Mouse (Mus musculus) C2C12 (cell line): ENCODE data around the gene Cgnl1. TPM values are rescaled to one million over a fixed set of nuclear protein-coding genes. Genes with fewer than 3 reads are reported as not detected.

Experiments
- H3K27me3 ChIP-seq: one replicate; pipeline ENCODE4 v1.6.1; 2011; ENCODE audit not compliant: control insufficient read depth, insufficient read depth, insufficient read length
- H3K36me3 ChIP-seq: one replicate; pipeline ENCODE4 v1.6.1; 2011; ENCODE audit not compliant: control insufficient read depth, insufficient read depth
- H3K4me3 ChIP-seq: one replicate; pipeline ENCODE4 v1.5.1; 2011; ENCODE audit warnings: mild to moderate bottlenecking, control low read depth; ENCODE audit not compliant: poor library complexity, insufficient read depth, severe bottlenecking
- H3K79me2 ChIP-seq: one replicate; pipeline ENCODE4 v1.6.1; 2011; ENCODE audit not compliant: control insufficient read depth, insufficient read depth
- H3K79me3 ChIP-seq: one replicate; pipeline ENCODE4 v1.6.1; 2011; ENCODE audit warnings: low read depth, control low read depth
- H3ac ChIP-seq: one replicate; pipeline ENCODE3; 2011; ENCODE audit warnings: low read depth; ENCODE audit not compliant: control insufficient read depth, insufficient read length
- CEBPB ChIP-seq: IDR thresholded peaks from one replicate; pipeline ENCODE4 v1.6.1; 2011; ENCODE audit warnings: low read depth, mild to moderate bottlenecking, control low read depth, moderate library complexity
- CTCF ChIP-seq: IDR thresholded peaks from one replicate; pipeline ENCODE4 v1.5.1; 2011; ENCODE audit not compliant: control insufficient read depth, insufficient read depth, insufficient read length
- FOSL1 ChIP-seq: IDR thresholded peaks from one replicate; pipeline ENCODE4 v1.8.0; 2011; ENCODE audit warnings: mild to moderate bottlenecking, low read length; ENCODE audit not compliant: poor library complexity, insufficient read depth, severe bottlenecking
- MAX ChIP-seq: IDR thresholded peaks from one replicate; pipeline ENCODE4 v1.6.1; 2011; ENCODE audit warnings: mild to moderate bottlenecking, control low read depth
- MYOD1 ChIP-seq: IDR thresholded peaks from one replicate; pipeline ENCODE4 v1.6.1; 2011; ENCODE audit warnings: low read depth; ENCODE audit not compliant: control insufficient read depth, insufficient read length
- MYOG ChIP-seq: IDR thresholded peaks from one replicate; pipeline ENCODE4 v1.6.1; 2011; ENCODE audit not compliant: control insufficient read depth, insufficient read length; ENCODE audit errors: extremely low read depth
- USF1 ChIP-seq: IDR thresholded peaks from one replicate; pipeline ENCODE4 v1.6.1; 2011; ENCODE audit warnings: low read depth, mild to moderate bottlenecking, control low read depth, moderate library complexity
- polyA plus RNA-seq: library from polyadenylated mRNA; unstranded; fragments of >200 nt; fragmentation: generic; extraction: Trizol; gene quantifications from one replicate; pipeline ENCODE4 v1.2.1, GENCODE M21; 2012; ENCODE audit warnings: missing spikeins

Gene Cgnl1
- polyA plus RNA-seq, 1 experiment, result 1.9 TPM

- Histone ChIP-seq H3K36me3 (no peaks in the 10 kb centered on the region), H3ac (no peak overlapping the region), H3K79me3 (no peaks in the 10 kb centered on the region), H3K27me3 (no peaks in the 10 kb centered on the region), H3K79me2 (no peaks in the 10 kb centered on the region), H3K4me3 (no peak overlapping the region)
- TF ChIP-seq CEBPB (no peak), MAX (no peak)
Observed at GRCm38 (mm10) chr9:71589771-71590170, 181.6 kb downstream of the Cgnl1 start.

- H3K4me3 ChIP-seq, result no peak overlapping the region
- no peak for TF ChIP-seq MYOG
- no peak overlapping the region for H3ac ChIP-seq
- H3K27me3 ChIP-seq, result no peaks in the 10 kb centered on the region
- no peaks in the 10 kb centered on the region for H3K79me2 ChIP-seq
- H3K36me3 ChIP-seq, result no peaks in the 10 kb centered on the region
- no peaks in the 10 kb centered on the region for H3K79me3 ChIP-seq
Observed at GRCm38 (mm10) chr9:71588930-71589592, 182.3 kb downstream of the Cgnl1 start.

- no peak for TF ChIP-seq MYOD1
Observed at GRCm38 (mm10) chr9:71586408-71586807, 185.0 kb downstream of the Cgnl1 start.

GRCm38 (mm10) chr9:71582771-71583170 lies 188.6 kb downstream of the Cgnl1 start:
- Histone ChIP-seq H3K79me2 (no peaks in the 10 kb centered on the region), H3K36me3 (no peaks in the 10 kb centered on the region), H3K27me3 (no peaks in the 10 kb centered on the region), H3K4me3 (no peak overlapping the region), H3ac (no peak overlapping the region), H3K79me3 (no peaks in the 10 kb centered on the region)
- TF ChIP-seq MYOD1 (no peak), MYOG (no peak), FOSL1 (no peak), CTCF (no peak), CEBPB (no peak), USF1 (no peak), MAX (no peak)

More at GRCm38 (mm10) chr9:71586408-71586807, 185.0 kb downstream of the Cgnl1 start:
- H3K4me3 ChIP-seq, result no peak overlapping the region
- H3K27me3 ChIP-seq, result no peaks in the 10 kb centered on the region
- H3K79me3 ChIP-seq, result no peaks in the 10 kb centered on the region
- no peaks in the 10 kb centered on the region for H3K36me3 ChIP-seq
- H3K79me2 ChIP-seq, result no peaks in the 10 kb centered on the region
- H3ac ChIP-seq, result no peak overlapping the region

- Histone ChIP-seq H3K4me3 (no peak overlapping the region), H3K79me2 (no peaks in the 10 kb centered on the region), H3K79me3 (no peaks in the 10 kb centered on the region), H3K27me3 (no peaks in the 10 kb centered on the region), H3K36me3 (no peaks in the 10 kb centered on the region), H3ac (no peak overlapping the region)
- TF ChIP-seq CEBPB (no peak), CTCF (no peak), MAX (no peak), FOSL1 (no peak), MYOD1 (no peak), USF1 (no peak), MYOG (no peak)
Observed at GRCm38 (mm10) chr9:71578896-71579564, 192.4 kb downstream of the Cgnl1 start.

Other genes starting within 250 kb of the Cgnl1 start
- 0.70 TPM for gene Myzap, start 179.2 kb downstream of the Cgnl1 start, polyA plus RNA-seq